Mouse (Mus musculus) left cerebral cortex, postnatal 36 days (tissue): ENCODE measurements around the gene Wipf3. TPM values are rescaled to one million over a fixed set of nuclear protein-coding genes. Genes with fewer than 3 reads are reported as not detected.

ENCODE experiments used
- DNase-seq, 2 experiments: peaks; one replicate each; pipeline ENCODE4 v3.0.0; 2021 to 2022; ENCODE audit warnings: low spot score in 2 of 2, mixed read lengths in 1 of 2
- intact Hi-C: fragments of 180-260 bp; cut with DNase I; formaldehyde crosslinking; loops from one replicate; pipeline ENCODE4 v1.15.1; 2025
- total RNA-seq, 2 experiments: library from RNA; stranded (reverse); gene quantifications; 2 replicates each; pipeline ENCODE4 v1.2.3; 2021

Wipf3 gene
- total RNA-seq, 2 experiments from 2014 or later, result 72.1 to 106 TPM

DNA sequence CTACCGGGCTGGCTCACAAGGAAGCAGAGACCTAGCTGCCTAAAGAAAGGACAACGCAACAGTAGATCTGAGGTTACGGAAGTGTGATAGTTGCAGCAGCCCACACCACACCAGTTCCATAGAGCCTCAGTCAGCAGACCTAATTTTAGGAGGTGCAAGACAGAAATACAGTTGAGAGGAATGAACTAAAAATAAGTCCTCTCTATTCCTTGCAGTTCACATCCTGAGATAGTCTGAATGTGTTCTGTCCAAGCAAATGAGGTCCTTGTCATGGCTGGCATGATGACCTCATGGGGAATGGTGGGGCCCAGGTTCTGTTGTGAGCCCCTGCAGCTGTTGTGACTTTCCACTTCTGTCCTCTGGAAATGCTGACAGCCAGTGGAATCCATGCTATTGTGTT, 38.0 kb downstream of the Wipf3 start:
- no peak for DNase-seq
- intact Hi-C loops, result no loop called here

DNA sequence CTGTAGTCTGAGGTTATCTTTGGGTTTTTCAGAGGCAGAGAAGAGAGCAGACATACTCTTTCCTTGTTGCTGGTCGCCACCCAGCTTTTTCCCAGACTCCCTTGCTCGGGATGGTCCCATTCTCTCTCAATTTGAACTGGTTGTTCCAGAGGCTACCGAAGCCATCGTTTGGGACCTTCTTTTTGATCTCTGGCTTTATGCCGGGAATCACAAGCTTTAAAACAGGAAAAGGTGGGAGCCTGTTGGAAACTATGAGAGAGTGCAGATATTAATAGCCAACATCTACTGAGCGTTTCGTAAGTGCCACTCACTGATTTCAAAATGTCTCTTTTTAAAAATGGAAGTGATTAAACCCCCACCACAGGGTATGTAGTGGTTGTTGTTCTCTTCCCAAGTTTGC, 42.5 kb downstream of the Wipf3 start:
- intact Hi-C loops, result no loop called here
- DNase-seq, result no peak

DNA sequence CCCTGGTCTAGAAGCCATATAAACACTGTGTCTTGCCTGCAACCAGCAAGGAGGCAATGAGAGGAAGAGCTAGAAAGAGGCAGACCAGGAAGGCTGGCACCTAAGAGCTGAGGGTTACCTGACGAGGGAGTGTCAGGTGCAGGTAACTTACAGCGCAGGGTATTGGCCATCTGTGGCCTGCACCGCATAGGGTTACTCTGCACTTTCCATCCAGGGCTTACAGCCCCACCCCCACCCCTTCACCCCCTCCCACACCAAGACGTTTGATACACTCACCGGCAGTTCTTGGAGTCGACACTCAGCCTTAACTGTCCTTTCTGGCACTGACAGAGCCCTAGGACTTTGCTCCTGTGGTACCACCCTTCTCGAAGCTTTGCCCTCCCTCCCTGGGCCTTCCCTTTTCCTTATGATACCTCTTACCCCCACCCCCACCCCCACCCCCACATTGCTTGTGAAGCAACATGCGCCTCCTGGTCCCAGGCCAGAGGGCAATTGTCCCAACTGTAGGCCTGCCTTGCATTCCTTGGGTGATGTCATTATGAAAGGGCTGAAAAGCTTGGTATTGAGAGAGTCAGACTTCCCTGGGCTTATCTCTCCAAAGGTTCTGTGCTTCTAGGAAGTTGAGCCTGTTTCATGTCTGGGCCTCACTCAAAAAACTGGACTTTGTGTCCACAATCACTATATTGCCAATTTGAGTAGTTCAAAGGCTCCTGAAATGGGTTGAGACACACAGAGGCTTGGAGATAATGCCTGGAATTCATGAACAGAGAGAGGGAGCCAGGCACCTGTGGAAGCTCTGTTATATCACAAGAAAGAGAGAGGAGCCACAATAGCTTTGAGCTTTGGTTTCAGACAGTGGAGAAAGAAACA, 43.7 kb downstream of the Wipf3 start:
- intact Hi-C loops, result no loop called here
- DNase-seq, result no peak

DNA sequence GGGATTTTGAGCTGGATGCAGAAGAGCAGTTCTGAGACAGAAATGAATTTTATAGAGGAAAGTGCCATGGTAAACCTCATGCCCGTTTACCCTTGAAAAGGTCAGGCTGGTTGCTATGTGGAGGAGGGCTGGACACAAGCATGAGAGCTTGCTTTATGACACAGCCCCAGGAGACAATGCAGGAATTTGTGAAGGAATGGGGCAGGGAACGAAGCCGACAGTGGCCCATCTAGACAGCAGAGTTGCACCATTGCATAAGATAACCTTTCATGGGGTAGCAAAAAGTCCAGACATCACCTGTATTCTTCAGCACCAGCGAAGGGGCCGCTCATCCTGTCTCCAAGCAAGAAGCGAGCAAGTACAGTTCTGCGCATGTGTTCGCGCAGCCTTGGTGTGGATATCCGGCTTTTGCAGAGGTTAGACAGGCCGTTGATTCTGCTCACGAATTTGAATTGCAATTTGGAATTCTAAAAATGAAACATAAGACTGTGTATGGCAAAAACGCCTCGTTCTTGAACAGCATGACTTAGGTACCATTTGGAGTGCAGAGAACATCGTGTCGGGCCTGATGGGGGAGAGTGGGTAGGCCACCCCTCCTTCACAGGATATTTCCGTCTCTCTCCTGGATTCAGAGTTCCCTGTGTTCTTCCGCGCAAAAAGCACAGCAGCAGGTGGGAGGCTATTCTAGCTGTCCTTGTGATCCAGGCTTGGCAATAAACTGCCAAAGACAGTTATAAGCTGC, 46.7 kb downstream of the Wipf3 start:
- DNase-seq, result peak; percentile 74 to 79
- intact Hi-C loops, result loop anchor here (2.0 to 5.0 kb wide), 2 partner anchors 43 to 84 kb away; no protein-coding TSS in a partner anchor

DNA sequence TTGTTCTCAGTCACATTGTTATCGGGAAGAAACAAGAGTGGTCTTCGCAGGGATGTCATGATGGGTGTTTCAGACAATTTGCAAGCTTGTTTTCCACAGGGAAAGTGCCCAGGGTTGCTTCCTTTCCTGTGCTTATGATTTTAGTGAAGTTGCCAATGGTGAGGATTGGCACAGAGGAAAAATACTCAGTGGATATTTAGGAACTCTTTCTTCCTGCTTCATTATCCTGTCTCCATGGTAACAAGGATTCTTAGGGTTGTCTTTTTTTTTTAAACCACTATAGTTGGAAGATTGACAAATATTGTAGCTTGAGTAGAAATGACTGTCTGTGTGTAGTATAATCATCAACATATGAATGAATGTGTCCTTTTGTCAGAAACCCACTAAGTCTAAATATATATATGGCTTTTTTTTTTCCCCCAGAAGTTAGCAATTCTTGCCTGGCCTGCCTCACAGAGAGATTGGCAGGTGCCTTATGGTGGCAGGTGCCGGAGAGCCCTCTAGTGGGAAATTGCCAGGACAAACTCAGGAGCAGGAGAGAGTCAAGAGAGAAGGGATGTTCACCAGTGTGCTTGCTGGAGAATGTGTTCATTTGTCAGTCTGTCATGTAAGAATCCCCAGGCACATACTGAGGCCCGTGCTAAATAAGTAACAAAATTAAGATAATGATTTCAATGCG, 49.4 kb downstream of the Wipf3 start:
- intact Hi-C loops, result loop anchor here (5.0 kb wide), 1 partner anchor 86 kb away; no protein-coding TSS in a partner anchor
- DNase-seq, result peak in 1 of 2 experiments; percentile 32

DNA sequence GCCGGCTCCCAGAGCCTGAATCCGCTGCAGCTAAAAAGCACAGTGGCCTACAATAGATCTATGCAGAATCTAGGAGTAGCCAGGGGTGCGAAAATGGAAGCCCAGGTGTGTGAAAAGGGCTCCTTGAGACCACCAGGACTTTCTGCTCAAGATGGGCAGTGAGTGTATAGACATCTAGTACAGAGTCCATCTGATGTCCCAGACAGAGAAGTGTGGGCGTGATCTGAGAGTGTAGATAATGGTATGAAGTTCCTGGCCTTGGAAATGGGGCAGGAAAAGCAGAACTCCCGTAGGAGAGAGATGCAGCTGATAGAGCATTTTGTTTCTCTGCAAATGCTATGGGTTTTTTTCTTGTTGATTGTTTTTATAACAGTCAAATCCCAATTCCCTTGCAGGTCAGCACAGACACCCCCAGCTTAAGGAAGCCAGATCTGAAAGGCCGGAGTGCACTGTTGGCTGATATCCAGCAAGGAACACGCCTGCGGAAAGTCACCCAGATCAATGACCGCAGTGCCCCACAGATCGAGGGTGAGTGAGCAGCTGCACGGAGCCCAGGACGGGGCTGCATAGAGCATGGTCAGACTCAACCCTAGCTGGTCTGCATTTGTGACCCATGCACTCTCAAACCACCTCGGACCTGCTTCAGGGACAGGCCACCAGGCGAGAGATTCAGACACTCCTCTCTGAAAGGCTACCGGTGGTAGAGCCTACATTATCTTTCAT, 52.1 kb downstream of the Wipf3 start:
- no peak for DNase-seq
- intact Hi-C loops, result no loop called here

DNA sequence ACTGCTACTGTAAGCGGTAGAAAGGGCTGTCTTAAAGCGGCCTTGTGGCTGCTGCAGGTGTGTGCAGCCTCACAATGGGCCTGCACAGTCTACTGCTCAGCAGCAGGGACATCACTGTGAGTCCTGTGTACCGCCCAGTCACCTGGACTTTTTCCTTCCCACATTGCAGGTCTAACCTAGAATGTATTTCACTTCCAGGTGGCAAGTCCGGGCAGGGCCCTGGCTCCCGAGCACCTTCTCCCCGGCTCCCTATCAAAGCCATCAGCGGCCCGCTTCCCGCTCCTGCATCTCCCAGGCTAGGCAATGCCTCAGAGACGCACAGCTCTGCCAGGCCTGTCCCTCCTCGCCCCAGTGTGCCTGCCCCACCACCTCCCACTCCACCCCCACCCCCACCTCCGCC, 55.6 kb downstream of the Wipf3 start:
- no peak for DNase-seq
- intact Hi-C loops, result no loop called here

DNA sequence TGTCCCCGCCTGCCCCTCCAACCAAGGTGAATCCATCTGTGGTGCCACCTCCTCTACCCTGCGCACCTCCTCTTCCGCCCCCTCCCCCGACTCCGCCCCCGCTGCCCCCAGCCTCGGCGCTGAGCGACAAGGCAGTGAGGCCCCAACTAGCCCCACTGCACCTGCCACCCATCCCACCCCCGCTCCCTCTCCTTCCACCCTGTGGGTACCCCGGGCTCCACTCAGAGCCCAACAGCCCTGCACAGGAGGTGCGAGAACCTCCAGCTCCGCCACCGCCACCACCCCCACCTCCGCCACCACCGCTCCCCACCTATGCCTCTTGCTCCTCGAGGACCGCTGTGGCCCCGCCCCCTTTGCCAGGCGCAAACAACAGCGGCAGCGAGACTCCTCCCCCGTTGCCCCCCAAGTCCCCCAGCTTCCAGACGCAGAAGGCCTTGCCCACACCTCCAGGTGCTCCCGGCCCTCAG, 56.1 kb downstream of the Wipf3 start:
- no peak for DNase-seq
- intact Hi-C loops, result no loop called here

DNA sequence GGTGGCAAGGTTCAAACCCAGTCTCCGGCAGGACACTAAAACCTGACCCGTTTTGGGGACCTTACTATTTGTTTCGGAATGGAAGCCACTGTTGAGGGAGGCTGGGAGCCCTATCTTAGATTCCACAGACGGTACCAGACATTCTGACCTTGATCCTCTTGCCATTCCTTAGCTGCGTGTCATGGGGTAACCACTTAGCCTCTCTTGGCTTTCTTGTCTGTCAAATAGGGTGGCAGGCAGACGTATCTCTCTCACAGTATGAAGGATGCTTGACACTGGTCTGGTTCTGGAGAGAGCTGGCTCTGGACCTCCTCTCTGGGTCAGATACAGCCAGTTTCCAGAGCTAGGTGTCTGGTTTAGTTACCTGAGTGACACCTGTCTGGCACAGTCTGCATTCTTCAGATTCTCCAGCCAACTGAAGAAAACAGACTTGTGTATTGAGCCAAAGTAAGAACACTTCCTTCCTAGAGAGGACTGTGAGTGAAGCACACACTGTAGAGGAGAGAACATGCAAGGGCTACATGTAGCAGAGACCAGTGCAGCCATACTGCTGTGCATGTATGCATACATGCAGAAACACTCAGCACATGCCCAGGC, 56.7 kb downstream of the Wipf3 start:
- intact Hi-C loops, result no loop called here
- DNase-seq, result no peak

DNA sequence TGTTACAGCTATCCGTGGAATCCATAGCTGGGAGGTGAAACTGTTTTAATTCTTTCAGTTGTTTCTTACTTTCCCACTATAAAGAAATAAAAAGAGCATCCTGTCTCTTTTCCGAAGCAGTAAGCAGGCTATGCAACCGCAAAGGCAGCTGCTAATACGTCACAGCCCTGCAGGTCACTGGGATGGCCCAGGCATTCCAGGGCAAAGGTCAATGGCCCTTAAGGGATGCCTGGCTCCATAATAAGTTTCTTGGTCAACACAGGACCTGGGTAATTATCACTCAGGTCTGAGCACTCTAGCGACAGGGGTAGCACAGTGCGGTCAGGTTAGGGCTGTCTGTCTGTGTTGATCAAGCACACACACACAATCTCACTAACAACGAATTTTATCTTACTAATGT, 61.7 kb downstream of the Wipf3 start:
- DNase-seq, result no peak
- intact Hi-C loops, result no loop called here

DNA sequence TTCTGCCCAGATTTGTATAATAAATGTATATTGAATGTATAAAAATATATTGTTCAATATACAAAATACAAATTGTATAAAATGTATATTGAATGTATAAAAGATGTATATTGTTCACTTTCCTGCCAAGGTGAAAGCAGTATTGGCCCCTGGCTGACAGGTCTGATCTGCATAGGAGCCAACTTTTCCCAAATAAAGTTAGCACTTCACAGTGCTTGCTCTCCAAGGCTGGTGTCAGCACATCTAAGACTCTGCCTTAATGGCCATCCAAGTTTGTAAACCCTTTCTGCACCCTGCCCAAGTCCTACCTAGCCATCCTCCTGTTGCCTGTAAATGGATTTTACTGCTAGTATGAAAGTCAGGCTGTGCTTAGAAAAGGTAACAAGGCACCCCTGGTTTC, 64.7 kb downstream of the Wipf3 start:
- no peak for DNase-seq
- intact Hi-C loops, result no loop called here

DNA sequence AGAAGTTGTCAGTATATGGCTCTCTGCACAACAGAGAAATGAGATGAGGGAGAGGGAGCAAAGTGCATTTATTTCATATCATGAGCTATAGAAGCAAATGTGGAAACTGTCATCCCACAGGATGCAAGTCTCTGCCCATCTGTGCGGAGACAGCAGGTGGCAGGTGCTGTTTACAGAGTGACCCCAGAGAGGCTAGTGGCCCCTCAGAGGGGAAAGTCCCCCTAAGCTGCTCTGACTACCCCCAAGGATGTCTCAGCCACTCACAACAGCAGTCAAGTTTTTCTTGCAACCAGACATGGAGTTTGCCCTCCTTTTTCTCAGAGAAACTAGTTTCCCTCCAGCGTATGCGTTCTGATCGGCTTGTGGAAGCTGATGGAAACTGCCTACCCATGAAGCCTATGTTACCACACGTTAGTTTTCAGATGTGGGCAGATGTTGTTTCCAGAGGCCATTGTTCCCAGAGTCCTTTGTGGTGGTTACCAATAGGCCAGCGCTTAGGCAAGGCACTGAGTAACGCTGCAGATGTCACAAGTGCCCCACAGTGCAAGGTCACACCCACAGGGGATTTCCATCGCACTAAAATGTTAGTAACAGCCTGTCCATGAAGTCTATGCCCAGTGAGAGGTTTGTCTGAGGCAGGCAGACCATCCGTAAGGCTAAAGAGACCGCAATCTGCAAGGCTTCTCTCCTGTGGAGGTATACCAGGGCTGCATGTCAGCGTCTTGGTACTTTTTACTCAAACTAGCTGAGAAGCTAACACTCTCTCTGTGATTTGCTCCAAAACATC, 65.4 kb downstream of the Wipf3 start:
- DNase-seq, result no peak
- intact Hi-C loops, result no loop called here

DNA sequence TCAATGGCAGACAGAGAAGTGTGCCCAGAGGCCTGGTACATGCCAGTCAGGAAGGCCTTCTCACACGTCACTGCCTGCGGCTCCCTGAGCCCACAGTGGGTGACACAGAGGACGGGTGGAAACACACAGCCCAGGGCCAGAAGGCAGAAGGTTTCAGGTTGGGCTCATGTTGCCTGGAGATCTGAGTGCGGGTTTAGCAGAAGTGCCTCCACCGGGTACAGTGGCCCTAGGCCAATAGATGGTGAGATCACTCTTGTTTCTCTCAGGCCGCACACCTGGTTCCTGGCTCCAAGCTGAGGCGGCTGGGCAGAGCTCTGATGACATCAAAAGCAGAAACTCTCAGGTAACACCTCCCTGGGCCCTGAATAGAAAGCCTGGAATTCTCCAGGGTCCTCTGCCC, 66.8 kb downstream of the Wipf3 start:
- no peak for DNase-seq
- intact Hi-C loops, result no loop called here

DNA sequence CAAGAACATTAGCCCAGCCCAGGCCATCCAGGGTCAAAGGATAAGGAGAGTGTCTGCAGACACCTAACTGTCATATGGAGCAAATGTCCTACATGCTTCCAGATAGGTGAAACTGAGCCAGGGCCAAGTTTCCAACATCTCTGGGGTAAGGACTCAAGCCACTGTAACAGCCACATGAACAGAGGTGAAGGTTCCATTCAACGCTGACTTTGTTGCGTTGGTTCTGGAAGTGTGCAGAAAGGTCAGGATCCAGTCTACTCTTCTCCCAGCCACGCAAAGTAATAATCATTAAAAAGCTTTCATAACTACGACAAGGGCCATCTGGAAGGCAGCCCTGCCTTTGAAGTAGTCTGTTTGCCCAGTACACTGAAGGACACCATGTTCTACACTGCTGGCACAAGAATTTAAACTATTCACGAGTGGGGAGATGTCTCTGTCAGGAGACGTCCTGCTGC, 73.3 kb downstream of the Wipf3 start:
- DNase-seq, result no peak
- intact Hi-C loops, result no loop called here

DNA sequence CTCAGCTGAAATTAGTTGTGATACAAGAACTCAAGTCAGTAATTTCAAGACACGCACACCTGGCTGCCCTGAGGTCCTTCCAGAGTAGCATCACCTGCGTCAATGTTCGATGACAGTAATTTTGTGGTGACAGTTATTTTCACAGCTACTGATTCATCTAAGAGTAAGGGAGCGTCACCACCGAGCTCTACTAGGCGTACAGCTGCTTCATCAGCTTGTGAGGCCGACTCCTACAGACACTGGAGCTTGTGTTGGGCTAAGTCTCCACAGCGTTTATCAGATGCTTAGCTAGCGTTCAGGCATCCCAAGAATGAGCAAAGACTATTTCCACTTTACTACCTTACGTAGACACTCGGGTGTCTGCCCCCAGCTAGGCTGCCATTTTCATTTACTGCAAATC, 76.9 kb downstream of the Wipf3 start:
- intact Hi-C loops, result loop anchor here (5.0 kb wide), 1 partner anchor 74 kb away; no protein-coding TSS in a partner anchor
- DNase-seq, result no peak

DNA sequence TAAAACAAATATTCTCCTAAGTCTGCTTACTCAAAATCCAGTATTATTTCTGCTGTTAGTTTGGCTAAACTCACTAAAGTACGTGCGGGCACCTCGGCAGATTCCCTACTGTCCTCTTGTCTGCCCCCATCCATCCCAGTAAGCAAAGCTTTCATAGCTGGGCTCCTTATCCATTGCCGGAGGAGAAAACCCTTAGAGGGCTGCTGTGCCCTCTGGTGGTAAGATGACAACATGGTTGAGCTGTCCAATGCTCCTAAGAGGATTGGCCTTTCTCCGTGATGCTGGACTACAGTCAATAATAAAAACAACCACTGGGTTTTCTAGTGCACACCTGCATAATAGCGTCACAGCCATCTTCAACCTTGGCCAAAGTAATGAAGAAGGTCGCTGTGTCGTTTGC, 77.6 kb downstream of the Wipf3 start:
- DNase-seq, result peak; percentile 25 to 45
- intact Hi-C loops, result loop anchor here (1.0 to 5.0 kb wide), 2 partner anchors 75 to 116 kb away; no protein-coding TSS in a partner anchor

DNA sequence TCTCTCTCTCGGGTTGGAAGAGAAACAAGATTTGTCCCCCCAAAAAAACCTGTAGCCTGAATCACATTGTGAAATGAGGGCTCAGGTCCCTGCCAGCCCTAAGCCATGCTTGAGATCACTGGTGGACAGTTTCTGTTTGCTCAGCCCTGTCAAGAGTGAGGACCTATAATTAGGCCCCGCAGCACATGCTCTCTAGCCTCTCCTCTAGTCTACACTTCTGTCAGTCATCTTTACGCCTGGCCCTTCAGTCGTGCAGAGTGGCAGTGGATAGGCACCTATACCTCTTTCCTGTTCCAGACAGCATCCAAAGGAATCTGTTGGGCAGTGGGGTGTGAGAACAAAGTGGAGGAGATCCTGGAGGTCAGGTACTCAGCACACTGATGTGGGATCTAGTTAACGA, 78.4 kb downstream of the Wipf3 start:
- intact Hi-C loops, result loop anchor here (1.0 to 5.0 kb wide), 3 partner anchors 25 to 117 kb away; no protein-coding TSS in a partner anchor
- DNase-seq, result no peak

DNA sequence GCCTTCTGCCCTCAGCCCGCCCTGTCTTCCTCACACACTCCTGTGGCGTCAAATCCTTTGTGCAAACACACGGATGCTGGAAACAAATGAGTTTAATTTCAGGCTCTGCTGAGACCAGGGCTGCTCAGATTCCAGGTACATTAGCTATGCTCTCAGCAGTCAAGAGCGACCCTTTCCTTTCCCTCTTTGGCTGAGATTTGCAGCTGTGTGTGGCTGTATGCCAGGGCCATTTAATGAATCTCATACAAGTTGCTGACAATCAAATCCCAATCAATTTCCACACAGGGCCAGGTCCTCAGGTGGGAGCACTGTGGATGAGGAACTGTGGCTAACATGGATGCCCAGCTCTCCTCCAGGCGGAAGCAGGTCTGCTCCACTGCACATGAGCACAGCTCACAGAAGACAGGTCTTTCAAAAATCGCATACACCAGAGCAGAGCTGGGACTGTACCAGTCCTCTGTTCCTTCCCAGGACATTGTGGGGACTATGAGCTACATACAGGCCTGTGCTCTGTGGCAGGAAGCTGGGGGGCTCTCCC, 78.9 kb downstream of the Wipf3 start:
- DNase-seq, result no peak
- intact Hi-C loops, result loop anchor here (2.0 to 5.0 kb wide), 2 partner anchors 24 to 76 kb away; no protein-coding TSS in a partner anchor
